25 mouse cellular contexts compared by ENCODE assay signal in the genomic region with DNA sequence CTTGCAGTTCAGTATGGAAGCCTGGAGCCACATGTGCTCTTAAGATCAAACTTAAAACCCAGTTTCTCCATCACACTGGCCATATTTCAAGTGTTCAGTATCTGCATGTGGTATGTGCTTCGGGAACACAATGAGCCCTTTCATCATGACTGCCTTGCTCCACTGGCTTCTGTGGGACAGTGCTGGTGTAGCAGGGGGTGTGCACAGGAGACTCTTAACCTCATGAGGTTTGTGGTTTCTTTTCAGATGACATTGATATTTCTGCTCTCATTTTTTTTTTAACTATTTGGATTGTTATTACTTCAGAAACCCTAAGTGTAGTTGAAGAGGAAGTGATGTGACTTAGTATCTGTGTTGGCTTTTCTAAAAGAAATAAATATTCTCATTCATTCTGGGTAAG.
A peak's percentile ranks its signal among the peaks of the same experiment; 100 is the strongest.
DNase-seq lines count a peak whose midpoint lies in the region; ATAC-seq and TF ChIP-seq lines count a peak whose summit lies in the region.
"Had no signal": no experiment of that assay in that cellular context is flagged by ENCODE, and none has a peak within 500 bp of the region (broad histone marks: within the 10 kb centered on the region; RNA-seq: fewer than 3 reads in every experiment).

No protein-coding gene starts in this region.

- TF ChIP-seq CTCF in CH12.LX (conservative IDR thresholded peaks at IDR 0.05 in 1 of 2, IDR thresholded peaks at IDR 0.05 in 1 of 2; ENCODE audit: low read depth in 2 of 2, low read length in 2 of 2): no peak

- H3K36me3 ChIP-seq in CH12.LX (replicated peaks in 1 of 2; ENCODE audit: control insufficient read depth in 1 of 2, insufficient read depth in 1 of 2, low read length in 1 of 2): peaks cover 0 to 20% of the 10 kb centered on the region in 2 experiments
- H3K36me3 ChIP-seq: embryonic facial prominence, embryonic 13.5 days; heart, embryonic 10.5 days; hindbrain, embryonic 10.5 days; limb, embryonic 15.5 days; midbrain, embryonic 10.5 days had no signal

- dilution Hi-C loops in CH12.LX (cut with MboI; ENCODE audit: extremely low pct_ligation_motif_present, extremely low pct_unique_long_range_greater_than_20kb, low sequenced_read_pairs): no loop called here

- H3K27me3 ChIP-seq in CH12.LX (replicated peaks): no peaks in the 10 kb centered on the region
- H3K27me3 ChIP-seq: embryonic facial prominence, embryonic 13.5 days; limb, embryonic 15.5 days had no signal

- peak; percentile 57 for TF ChIP-seq EP300 in CH12.LX (IDR thresholded peaks at IDR 0.05; ENCODE audit: low read length)

- H3K27ac ChIP-seq in CH12.LX (ENCODE audit: insufficient read depth, low read depth): no peak overlapping the region
- H3K27ac ChIP-seq: embryonic facial prominence, embryonic 13.5 days; heart, embryonic 10.5 days; hindbrain, embryonic 10.5 days; kidney, postnatal 0 days; limb, embryonic 15.5 days; liver, embryonic 14.5 days; midbrain, embryonic 10.5 days; stomach, postnatal 0 days had no signal

- peak overlapping the region in 2 of 3 experiments; percentile 38 to 64 for H3K4me3 ChIP-seq in CH12.LX (replicated peaks in 1 of 3; ENCODE audit: low read depth in 2 of 3, low read length in 2 of 3, poor library complexity in 1 of 3)
- H3K4me3 ChIP-seq: embryonic facial prominence, embryonic 13.5 days; erythroblast, embryonic 14.5 days; heart, embryonic 10.5 days; hindbrain, embryonic 10.5 days; limb, embryonic 15.5 days; midbrain, embryonic 10.5 days had no signal

- no peaks in the 10 kb centered on the region for H3K9me3 ChIP-seq in CH12.LX (replicated peaks; ENCODE audit: low read length)
- H3K9me3 ChIP-seq: embryonic facial prominence, embryonic 13.5 days; heart, embryonic 10.5 days; hindbrain, embryonic 10.5 days; limb, embryonic 15.5 days; midbrain, embryonic 10.5 days had no signal

- peak overlapping the region; percentile 85 for H3K9ac ChIP-seq in CH12.LX (ENCODE audit: insufficient read depth, low read depth)
- H3K9ac ChIP-seq: embryonic facial prominence, embryonic 13.5 days; forebrain, postnatal 0 days; limb, embryonic 15.5 days; liver, embryonic 14.5 days had no signal

- H3K4me2 ChIP-seq in CH12.LX (ENCODE audit: insufficient read depth, low read depth, poor library complexity, severe bottlenecking): peak overlapping the region; percentile 80
- H3K4me2 ChIP-seq: embryonic facial prominence, embryonic 13.5 days; limb, embryonic 15.5 days had no signal

- peaks cover 11 to 33% of the 10 kb centered on the region in 2 experiments for H3K4me1 ChIP-seq in CH12.LX (ENCODE audit: control insufficient read depth in 1 of 2, insufficient read depth in 2 of 2)
- H3K4me1 ChIP-seq: embryonic facial prominence, embryonic 13.5 days; heart, embryonic 10.5 days; limb, embryonic 15.5 days had no signal

- peaks cover 20% of the 10 kb centered on the region; the same call in 1 of the 2 replicates for H3K79me2 ChIP-seq in CH12.LX (replicated peaks; ENCODE audit: control insufficient read depth, extremely low read depth, insufficient read depth, poor library complexity, severe bottlenecking)

- ATAC-seq in common myeloid progenitor, adult 5-6 weeks (replicated peaks; ENCODE audit: low read depth, poor library complexity, severe bottlenecking): peak; percentile 89
- ATAC-seq in megakaryocyte progenitor cell, adult 5-6 weeks (replicated peaks; ENCODE audit: poor library complexity): peak; percentile 75
- ATAC-seq: forebrain, postnatal 0 days; hindbrain, embryonic 16.5 days; intestine, postnatal 0 days had no signal

- DNase-seq in CD4-positive helper T cell, adult 2 months (ENCODE audit: low read depth, low spot score): peak; percentile 4
- peak; percentile 42 for DNase-seq in CH12.LX (ENCODE audit: extremely low read depth)
- no peak for DNase-seq in adipocyte (ENCODE audit: low spot score)
- no peak for DNase-seq in kidney, adult 18-20 months
- no peak for DNase-seq in gastrocnemius, postnatal 25 days
- DNase-seq: adrenal gland, adult 8-10 months; cerebellum, adult 18-20 months; cerebellum, postnatal 14 days; forebrain, postnatal 0 days; gastrocnemius, postnatal 14 days; left cerebral cortex, postnatal 4 days; lung, postnatal 4 days had no signal

- in situ Hi-C loops in CH12.LX (cut with MboI; ENCODE audit: low pct_ligation_motif_present, low pct_unique_long_range_greater_than_20kb, low sequenced_read_pairs): no loop called here

- no peak for TF ChIP-seq POLR2A in CH12.LX (IDR thresholded peaks at IDR 0.05; ENCODE audit: low read depth, low read length)

- no peak for TF ChIP-seq RAD21 in CH12.LX (IDR thresholded peaks at IDR 0.05; ENCODE audit: low read depth, low read length)

TF ChIP-seq in CH12.LX, 34 proteins besides CTCF, POLR2A, EP300 and RAD21:
- TF ChIP-seq NELFE (IDR thresholded peaks at IDR 0.05; ENCODE audit: low read depth, low read length) (no peak), MAFK (IDR thresholded peaks at IDR 0.05; ENCODE audit: insufficient replicate concordance, low read length) (0 out of 2 replicates have a peak, but pooled peaks have one; percentile 10), JUND (conservative IDR thresholded peaks at IDR 0.05; ENCODE audit: low read depth, low read length) (0 out of 2 replicates have a peak, but pooled peaks have one; percentile 10), ZKSCAN1 (IDR thresholded peaks at IDR 0.05; ENCODE audit: borderline replicate concordance, low read depth, low read length) (no peak), JUN (IDR thresholded peaks at IDR 0.05; ENCODE audit: insufficient read depth, low read depth, low read length) (no peak), MYC (IDR thresholded peaks at IDR 0.05; ENCODE audit: low read depth, low read length) (0 out of 2 replicates have a peak, but pooled peaks have one; percentile 24), SIN3A (IDR thresholded peaks at IDR 0.05; ENCODE audit: low read length) (peak; percentile 49; the same call in 1 of the 2 replicates), ZNF384 (IDR thresholded peaks at IDR 0.05; ENCODE audit: low read depth, low read length) (peak; percentile 72), ETS1 (conservative IDR thresholded peaks at IDR 0.05; ENCODE audit: low read depth, low read length) (peak; percentile 36; the same call in 1 of the 2 replicates), BHLHE40 (IDR thresholded peaks at IDR 0.05; ENCODE audit: low read depth, low read length) (peak; percentile 41)

Comparison
In these comparisons a context has a peak if more than half of its experiments do, and no peak if none do; other contexts are left out.
1. DNase-seq: peak in CD4-positive helper T cell, adult 2 months (single experiment) and CH12.LX (single experiment); none in adipocyte (single experiment), kidney, adult 18-20 months (single experiment) and gastrocnemius, postnatal 25 days (single experiment).